Mouse (Mus musculus): ENCODE data around the gene Arl3.

GRCm38 (mm10) chr19:46606718-46607117 is 33.7 kb upstream of the Arl3 start:
- TF ChIP-seq CTCF (IDR thresholded peaks at IDR 0.05; ENCODE audit: low read depth, low read length): no peak
- no peak for TF ChIP-seq POLR2A (IDR thresholded peaks at IDR 0.05; ENCODE audit: borderline replicate concordance, low read depth, low read length)
